Mouse (Mus musculus) lung, embryonic 14.5 days (tissue): Measurements from ENCODE around the gene Pdss1. TPM values are rescaled to one million over a fixed set of nuclear protein-coding genes. Genes with fewer than 3 reads are reported as not detected.
A peak's percentile ranks its signal among the peaks of the same experiment; 100 is the strongest.

ENCODE experiments used
- ATAC-seq: fragments of 200-750 bp; cut with Nextera tagmentation; 2 replicates; pipeline ENCODE4 v1.8.0; 2017; ENCODE audit warnings: mild to moderate bottlenecking, moderate TSS enrichment, moderate library complexity; ENCODE audit not compliant: insufficient read depth
- DNase-seq: peaks from one replicate; pipeline ENCODE4 v3.0.0-alpha.2; 2015
- H3K27ac ChIP-seq: fragments of 300-500 bp; sonication (generic); 2 replicates; pipeline ENCODE4 v1.5.1; 2014; ENCODE audit warnings: low read depth, mild to moderate bottlenecking, moderate library complexity
- H3K27me3 ChIP-seq: fragments of 300-500 bp; sonication (generic); 2 replicates; pipeline ENCODE4 v1.6.1; 2014; ENCODE audit warnings: low read length, control low read depth; ENCODE audit not compliant: insufficient read depth
- H3K36me3 ChIP-seq: fragments of 300-500 bp; sonication (generic); 2 replicates; pipeline ENCODE4 v1.6.1; 2014; ENCODE audit warnings: control low read depth; ENCODE audit not compliant: insufficient read depth
- H3K4me1 ChIP-seq: fragments of 300-500 bp; sonication (generic); 2 replicates; pipeline ENCODE4 v1.6.1; 2014; ENCODE audit warnings: antibody characterized with exemption, control low read depth; ENCODE audit not compliant: insufficient read depth
- H3K4me2 ChIP-seq: fragments of 300-500 bp; sonication (generic); 2 replicates; pipeline ENCODE4 v1.6.1; 2014; ENCODE audit warnings: mild to moderate bottlenecking
- H3K4me3 ChIP-seq: fragments of 300-500 bp; sonication (generic); 2 replicates; pipeline ENCODE4 v1.5.1; 2014; ENCODE audit warnings: low read depth, low read length
- H3K9ac ChIP-seq: fragments of 300-500 bp; sonication (generic); 2 replicates; pipeline ENCODE4 v1.6.1; 2014
- H3K9me3 ChIP-seq: fragments of 300-500 bp; sonication (generic); 2 replicates; pipeline ENCODE4 v1.6.1; 2016; ENCODE audit warnings: low read depth, low read length, control low read depth
- CTCF ChIP-seq: IDR thresholded peaks from 2 replicates; pipeline ENCODE4 v1.5.1; 2016; ENCODE audit warnings: antibody characterized with exemption, low read depth
- WGBS: fragments of 180-500 bp; shearing (Covaris S2); extraction: QIAGEN DNeasy Blood & Tissue Kit; methylation state at CpG from one replicate; pipeline ENCODE4 v1.1.7; 2014; 5-methylcytosine and 5-hydroxymethylcytosine counted together
- polyA plus RNA-seq: library from polyadenylated mRNA; unstranded; fragments of >200 nt; fragmentation: Nextera tagmentation; extraction: Ambion mirVana; gene quantifications from 2 replicates; pipeline ENCODE4 v1.2.1, GENCODE M21; 2014

Gene Pdss1
- polyA plus RNA-seq, 1 experiment from 2014 or later, result 28.1 TPM

DNA sequence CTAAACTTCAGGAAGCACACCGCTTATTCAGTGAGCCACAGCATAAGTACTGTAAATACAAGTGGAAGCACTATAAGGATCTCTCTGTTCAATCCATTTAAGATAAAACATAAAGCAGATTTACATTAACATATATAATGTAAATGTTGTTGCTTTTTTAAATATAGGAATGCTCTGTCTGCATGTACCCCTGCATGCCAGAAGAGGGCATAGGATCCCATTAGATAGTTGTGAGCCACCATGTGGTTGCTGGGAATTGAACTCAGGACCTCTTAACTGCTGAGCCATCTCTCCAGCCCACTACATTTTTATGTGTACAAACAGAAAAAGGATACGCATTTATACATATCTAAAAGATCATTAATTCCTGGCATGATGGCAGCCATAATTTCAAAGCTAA, 66.4 kb downstream of the Pdss1 start:
- H3K4me2 ChIP-seq, result no peak overlapping the region
- peaks cover 4% of the 10 kb centered on the region; the same call in 1 of the 2 replicates for H3K36me3 ChIP-seq
- no peaks in the 10 kb centered on the region for H3K27me3 ChIP-seq
- no peak overlapping the region for H3K27ac ChIP-seq
- TF ChIP-seq CTCF, result peak; percentile 10; the same call in 1 of the 2 replicates
- no peak overlapping the region for H3K4me3 ChIP-seq
- H3K9ac ChIP-seq, result no peak overlapping the region
- 93% methylated on average over 2 of the region's 2 CpGs for WGBS
- H3K4me1 ChIP-seq, result no peaks in the 10 kb centered on the region
- no peaks in the 10 kb centered on the region for H3K9me3 ChIP-seq
- DNase-seq, result no peak
- ATAC-seq, result no peak

DNA sequence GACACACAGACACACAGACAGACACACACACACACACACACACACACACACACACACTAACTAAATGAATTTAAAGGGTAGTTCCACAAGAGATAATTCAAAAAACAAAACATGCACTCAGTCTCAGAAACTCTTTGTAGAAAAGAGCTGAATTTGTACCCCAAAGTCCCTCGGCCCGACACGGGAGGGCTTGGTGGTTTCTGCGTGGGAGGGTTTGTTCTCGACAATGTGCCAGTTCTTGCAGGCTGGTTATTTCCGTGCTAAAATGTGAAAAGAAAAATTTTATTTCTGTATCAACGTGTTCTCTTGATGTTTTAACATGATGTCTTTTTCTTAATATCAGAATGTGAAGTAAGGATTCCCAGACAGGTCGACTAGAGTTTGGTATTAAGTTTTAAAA, 66.9 kb downstream of the Pdss1 start:
- H3K27me3 ChIP-seq, result no peaks in the 10 kb centered on the region
- H3K4me2 ChIP-seq, result no peak overlapping the region
- H3K27ac ChIP-seq, result no peak overlapping the region
- no peak for TF ChIP-seq CTCF
- 0 out of 2 replicates have a peak, but pooled peaks cover 2% of the 10 kb centered on the region for H3K36me3 ChIP-seq
- DNase-seq, result no peak
- H3K9me3 ChIP-seq, result no peaks in the 10 kb centered on the region
- no peak overlapping the region for H3K9ac ChIP-seq
- no peak for ATAC-seq
- H3K4me1 ChIP-seq, result no peaks in the 10 kb centered on the region
- no peak overlapping the region for H3K4me3 ChIP-seq
- 89% methylated on average over 8 of the region's 8 CpGs for WGBS

DNA sequence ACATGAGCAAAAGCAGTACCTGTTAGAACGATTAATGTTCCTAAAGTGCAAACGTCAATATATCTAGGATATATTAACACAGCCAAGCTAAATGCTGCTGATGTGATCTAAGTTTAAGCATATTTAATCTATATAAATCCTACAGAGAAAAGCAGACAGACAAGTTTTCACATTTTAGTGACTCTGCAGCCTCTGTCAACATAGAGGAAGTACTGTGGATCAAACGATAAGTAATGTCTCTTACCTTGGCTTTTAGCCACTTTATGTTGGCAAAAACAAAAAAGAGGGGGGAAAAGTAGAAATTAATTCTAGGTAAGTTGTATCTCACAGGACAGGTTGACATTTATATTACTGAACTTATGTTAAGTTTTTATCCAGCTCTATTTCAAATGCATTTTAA, 67.6 kb downstream of the Pdss1 start:
- Histone ChIP-seq H3K36me3 (no peaks in the 10 kb centered on the region), H3K27ac (no peak overlapping the region), H3K4me3 (no peak overlapping the region), H3K27me3 (no peaks in the 10 kb centered on the region), H3K9me3 (no peaks in the 10 kb centered on the region), H3K9ac (no peak overlapping the region), H3K4me1 (no peaks in the 10 kb centered on the region), H3K4me2 (no peak overlapping the region)
- DNase-seq (no peak), ATAC-seq (no peak)
- 81% methylated on average over 3 of the region's 3 CpGs for WGBS
- TF ChIP-seq CTCF, result no peak

DNA sequence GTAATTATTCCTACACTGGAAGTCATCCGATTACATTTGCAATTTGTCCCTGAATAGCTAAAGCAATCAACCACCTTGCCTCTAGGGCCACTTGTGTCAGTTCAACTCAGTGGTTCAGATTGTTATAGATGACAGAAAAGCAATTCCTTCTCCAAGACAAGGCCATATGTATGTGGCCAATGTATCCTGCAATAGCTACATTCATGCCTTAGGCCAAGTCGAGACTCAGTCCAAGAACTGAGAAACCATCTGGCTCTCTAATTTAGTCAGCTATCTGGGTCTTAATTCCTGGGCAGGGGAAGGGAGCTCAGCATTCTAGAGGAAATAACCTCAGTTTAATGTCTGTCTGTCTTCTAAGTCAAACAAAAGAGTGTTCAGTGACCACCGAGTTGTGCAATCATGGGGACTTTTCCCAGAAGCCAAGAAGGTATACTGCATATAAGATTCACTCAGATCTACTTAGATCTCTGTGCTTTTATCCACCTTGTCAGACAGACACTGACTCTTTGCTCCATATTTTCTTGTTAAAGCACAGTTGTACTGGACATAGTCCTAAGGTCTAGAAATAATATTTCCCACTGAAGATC, 82.2 kb downstream of the Pdss1 start:
- H3K9ac ChIP-seq, result no peak overlapping the region
- no peaks in the 10 kb centered on the region for H3K4me1 ChIP-seq
- no peak overlapping the region for H3K27ac ChIP-seq
- no peaks in the 10 kb centered on the region for H3K27me3 ChIP-seq
- H3K4me2 ChIP-seq, result no peak overlapping the region
- TF ChIP-seq CTCF, result no peak
- DNase-seq, result no peak
- WGBS, result 73% methylated on average over 3 of the region's 3 CpGs
- H3K36me3 ChIP-seq, result no peaks in the 10 kb centered on the region
- no peak for ATAC-seq
- H3K4me3 ChIP-seq, result no peak overlapping the region
- H3K9me3 ChIP-seq, result no peaks in the 10 kb centered on the region

DNA sequence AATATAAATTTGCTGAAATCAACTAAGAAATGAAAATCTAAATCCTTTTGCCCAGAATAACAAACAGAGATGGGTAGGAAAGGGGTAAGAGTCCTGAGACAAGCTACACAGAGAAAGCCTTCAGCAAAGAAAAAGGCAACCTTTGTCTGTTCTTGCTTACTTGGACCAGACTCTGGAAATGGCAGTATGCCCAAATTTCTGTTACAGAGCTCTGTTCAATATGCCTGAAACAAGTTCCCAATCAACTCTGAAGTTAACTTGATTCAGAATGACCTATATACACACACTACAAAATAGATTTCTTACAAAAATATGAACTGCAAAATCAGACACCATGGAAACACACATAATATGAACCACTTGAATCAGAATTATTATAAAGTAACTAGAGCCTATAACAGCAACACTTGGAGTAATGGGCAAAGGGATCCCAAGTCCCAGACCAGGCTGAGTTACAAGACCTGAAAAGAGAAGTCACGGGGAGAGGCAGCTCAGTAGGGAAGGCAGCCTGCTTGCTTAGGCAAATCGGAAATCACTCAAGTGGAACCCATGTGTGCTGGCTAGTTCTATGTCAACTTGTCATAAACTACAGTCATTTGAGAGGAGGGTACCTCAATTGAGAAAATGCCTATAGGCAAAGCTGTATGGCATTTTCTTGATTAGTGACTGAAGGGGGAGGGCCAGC, 90.8 kb downstream of the Pdss1 start:
- H3K4me3 ChIP-seq, result no peak overlapping the region
- DNase-seq, result no peak
- H3K27ac ChIP-seq, result no peak overlapping the region
- 77% methylated on average over 2 of the region's 2 CpGs for WGBS
- H3K27me3 ChIP-seq, result no peaks in the 10 kb centered on the region
- H3K4me2 ChIP-seq, result no peak overlapping the region
- no peaks in the 10 kb centered on the region for H3K9me3 ChIP-seq
- no peak for TF ChIP-seq CTCF
- ATAC-seq, result no peak
- no peaks in the 10 kb centered on the region for H3K4me1 ChIP-seq
- no peak overlapping the region for H3K9ac ChIP-seq
- H3K36me3 ChIP-seq, result no peaks in the 10 kb centered on the region

Other genes starting within 250 kb of the Pdss1 start
- gene Apbb1ip, start 121.4 kb upstream of the Pdss1 start, polyA plus RNA-seq, result 1.0 and 1.3 TPM in 2 replicates
- gene Abi1, start 144.7 kb downstream of the Pdss1 start, polyA plus RNA-seq, result 43.5 and 46.5 TPM in 2 replicates
- 21.2 and 24.6 TPM in 2 replicates for gene Acbd5, start 172.6 kb downstream of the Pdss1 start, polyA plus RNA-seq